Mouse (Mus musculus): ENCODE results near the gene Usp53. TPM values are rescaled to one million over a fixed set of nuclear protein-coding genes. Genes with fewer than 3 reads are reported as not detected.

Gene Usp53
- total and polyA plus RNA-seq, 3 experiments = 0.03 to 0.08 TPM; not detected in 1

GRCm38 (mm10) chr3:122972126-122972822, 12.0 kb downstream of the Usp53 start:
- dilution Hi-C loops (cut with MboI; ENCODE audit: extremely low pct_ligation_motif_present, extremely low pct_unique_long_range_greater_than_20kb, low sequenced_read_pairs) = no loop called here
- H3K9me3 ChIP-seq (replicated peaks; ENCODE audit: low read length) = no peaks in the 10 kb centered on the region
- no peaks in the 10 kb centered on the region for H3K36me3 ChIP-seq (replicated peaks in 1 of 2; ENCODE audit: control insufficient read depth in 1 of 2, insufficient read depth in 1 of 2, low read length in 1 of 2)

GRCm38 (mm10) chr3:122968391-122968790, 15.9 kb downstream of the Usp53 start:
- no peak overlapping the region for H3K4me2 ChIP-seq (ENCODE audit: insufficient read depth, low read depth, poor library complexity, severe bottlenecking)

More at GRCm38 (mm10) chr3:122972126-122972822, 12.0 kb downstream of the Usp53 start:
- Histone ChIP-seq H3K9ac (ENCODE audit: insufficient read depth, low read depth) (no peak overlapping the region), H3K4me1 (ENCODE audit: control insufficient read depth in 1 of 2, insufficient read depth in 2 of 2) (no peaks in the 10 kb centered on the region), H3K4me3 (replicated peaks in 1 of 3; ENCODE audit: low read depth in 2 of 3, low read length in 2 of 3, poor library complexity in 1 of 3) (no peak overlapping the region), H3K79me2 (replicated peaks; ENCODE audit: control insufficient read depth, extremely low read depth, insufficient read depth, poor library complexity, severe bottlenecking) (no peaks in the 10 kb centered on the region), H3K27ac (ENCODE audit: insufficient read depth, low read depth) (no peak overlapping the region), H3K27me3 (replicated peaks) (no peaks in the 10 kb centered on the region), H3K4me2 (ENCODE audit: insufficient read depth, low read depth, poor library complexity, severe bottlenecking) (no peak overlapping the region)
- TF ChIP-seq ZC3H11A (IDR thresholded peaks at IDR 0.05; ENCODE audit: low read depth, low read length) (no peak), POLR2AphosphoS2 (IDR thresholded peaks at IDR 0.05; ENCODE audit: low read depth, low read length) (no peak), CHD2 (IDR thresholded peaks at IDR 0.05; ENCODE audit: low read length) (no peak), MAFK (IDR thresholded peaks at IDR 0.05; ENCODE audit: insufficient replicate concordance, low read length) (no peak), TCF12 (IDR thresholded peaks at IDR 0.05; ENCODE audit: low read depth, low read length) (no peak), JUND (conservative IDR thresholded peaks at IDR 0.05; ENCODE audit: low read depth, low read length) (no peak), HCFC1 (IDR thresholded peaks at IDR 0.05; ENCODE audit: low read depth, low read length) (no peak), JUN (IDR thresholded peaks at IDR 0.05; ENCODE audit: insufficient read depth, low read depth, low read length) (no peak), CTCF (conservative IDR thresholded peaks at IDR 0.05 in 1 of 2, IDR thresholded peaks at IDR 0.05 in 1 of 2; ENCODE audit: low read depth in 2 of 2, low read length in 2 of 2) (no peak), TBP (conservative IDR thresholded peaks at IDR 0.05; ENCODE audit: low read depth, low read length) (no peak), MAX (IDR thresholded peaks at IDR 0.05; ENCODE audit: low read length) (no peak), IRF4 (IDR thresholded peaks at IDR 0.05; ENCODE audit: low read depth, low read length) (no peak), MXI1 (IDR thresholded peaks at IDR 0.05; ENCODE audit: low read depth, low read length) (no peak)
- no peak for DNase-seq (ENCODE audit: extremely low read depth)
- in situ Hi-C loops (cut with MboI; ENCODE audit: low pct_ligation_motif_present, low pct_unique_long_range_greater_than_20kb, low sequenced_read_pairs) = no loop called here

More at GRCm38 (mm10) chr3:122968391-122968790, 15.9 kb downstream of the Usp53 start:
- no peak overlapping the region for H3K27ac ChIP-seq (ENCODE audit: insufficient read depth, low read depth)
- dilution Hi-C loops (cut with MboI; ENCODE audit: extremely low pct_ligation_motif_present, extremely low pct_unique_long_range_greater_than_20kb, low sequenced_read_pairs) = no loop called here
- TF ChIP-seq MEF2A (IDR thresholded peaks at IDR 0.05; ENCODE audit: borderline replicate concordance, low read depth, low read length) (no peak), USF2 (conservative IDR thresholded peaks at IDR 0.05; ENCODE audit: low read depth, low read length) (no peak), SMC3 (IDR thresholded peaks at IDR 0.05; ENCODE audit: low read depth, low read length) (no peak), MAFK (IDR thresholded peaks at IDR 0.05; ENCODE audit: insufficient replicate concordance, low read length) (no peak), POLR2A (IDR thresholded peaks at IDR 0.05; ENCODE audit: low read depth, low read length) (no peak), GABPA (IDR thresholded peaks at IDR 0.05; ENCODE audit: insufficient replicate concordance, low read depth, low read length) (no peak), HCFC1 (IDR thresholded peaks at IDR 0.05; ENCODE audit: low read depth, low read length) (no peak), POLR2AphosphoS2 (IDR thresholded peaks at IDR 0.05; ENCODE audit: low read depth, low read length) (no peak), ZMIZ1 (IDR thresholded peaks at IDR 0.05; ENCODE audit: low read depth, low read length) (no peak), IRF4 (IDR thresholded peaks at IDR 0.05; ENCODE audit: low read depth, low read length) (no peak), TBP (conservative IDR thresholded peaks at IDR 0.05; ENCODE audit: low read depth, low read length) (no peak), KAT2A (IDR thresholded peaks at IDR 0.05; ENCODE audit: insufficient replicate concordance, low read length) (no peak)
- H3K4me1 ChIP-seq (ENCODE audit: control insufficient read depth in 1 of 2, insufficient read depth in 2 of 2) = no peaks in the 10 kb centered on the region
- in situ Hi-C loops (cut with MboI; ENCODE audit: low pct_ligation_motif_present, low pct_unique_long_range_greater_than_20kb, low sequenced_read_pairs) = no loop called here
- no peaks in the 10 kb centered on the region for H3K36me3 ChIP-seq (replicated peaks in 1 of 2; ENCODE audit: control insufficient read depth in 1 of 2, insufficient read depth in 1 of 2, low read length in 1 of 2)
- H3K27me3 ChIP-seq (replicated peaks) = no peaks in the 10 kb centered on the region
- no peaks in the 10 kb centered on the region for H3K79me2 ChIP-seq (replicated peaks; ENCODE audit: control insufficient read depth, extremely low read depth, insufficient read depth, poor library complexity, severe bottlenecking)
- no peaks in the 10 kb centered on the region for H3K9me3 ChIP-seq (replicated peaks; ENCODE audit: low read length)
- no peak overlapping the region for H3K9ac ChIP-seq (ENCODE audit: insufficient read depth, low read depth)
- DNase-seq (ENCODE audit: extremely low read depth) = no peak
- no peak overlapping the region for H3K4me3 ChIP-seq (replicated peaks in 1 of 3; ENCODE audit: low read depth in 2 of 3, low read length in 2 of 3, poor library complexity in 1 of 3)
